Mouse (Mus musculus) frontal cortex, adult 2 months (tissue): ENCODE measurements around the gene Cct8l1. TPM values are rescaled to one million over a fixed set of nuclear protein-coding genes. Genes with fewer than 3 reads are reported as not detected.

ENCODE experiments used
- polyA plus RNA-seq: library from polyadenylated mRNA; depleted of rRNA; stranded (reverse); fragments of >200 nt; gene quantifications from 2 replicates; pipeline ENCODE4 v1.2.3, GENCODE M21; 2012; rRNA removed

Gene Cct8l1
- polyA plus RNA-seq, 1 experiment: 0.18 TPM

Other genes with a start within 250 kb of the Cct8l1 start
- gene Kmt2c, start 17.3 kb upstream of the Cct8l1 start, polyA plus RNA-seq: 40.9 and 44.2 TPM in 2 replicates
- 5.3 and 5.4 TPM in 2 replicates for gene Xrcc2, start 189.8 kb downstream of the Cct8l1 start, polyA plus RNA-seq
- 97.1 and 101 TPM in 2 replicates for gene Actr3b, start 243.9 kb downstream of the Cct8l1 start, polyA plus RNA-seq